Mouse (Mus musculus) small intestine, adult 2 months (tissue): ENCODE data around the gene Zfand2b.

Experiments
- CTCF ChIP-seq: fragments of 200-500 bp; IDR thresholded peaks from 2 replicates; pipeline ENCODE4 v1.5.1; 2012; ENCODE audit warnings: low read depth, mild to moderate bottlenecking, control low read depth, inconsistent platforms, low read length, moderate library complexity, mixed read lengths; ENCODE audit not compliant: insufficient replicate concordance, insufficient read length; ENCODE audit errors: extremely low read depth
- POLR2A ChIP-seq: fragments of 200-500 bp; IDR thresholded peaks from 2 replicates; pipeline ENCODE4 v1.6.1; 2012; ENCODE audit warnings: low read depth, mild to moderate bottlenecking, control low read depth, inconsistent platforms, low read length, moderate library complexity

GRCm38 (mm10) chr1:75125418-75125817 lies 43.0 kb upstream of the Zfand2b start:
- no peak for TF ChIP-seq POLR2A
- no peak for TF ChIP-seq CTCF
